Mouse (Mus musculus) urinary bladder, postnatal 4 days (tissue): ENCODE results near the gene Gm5751.
"Not testable (repeated sequence)": the region's sequence is repeated elsewhere in the genome, so short reads cannot be mapped to it uniquely, and the experiment has no call there.

ENCODE experiments used
- DNase-seq, 2 experiments: peaks; one replicate each; pipeline ENCODE4 v3.0.0; 2021 to 2022; ENCODE audit warnings: low spot score in 2 of 2

Gene Gm5751

GRCm38 (mm10) chrX:8873953-8874352 is at the start of gene Gm5751:
TSS of gene Gm5751 (plus strand) at chrX:8874253.
- not testable (repeated sequence) for DNase-seq

GRCm38 (mm10) chrX:8832043-8832442 is 42.0 kb upstream of the Gm5751 start:
- peak in 1 of 2 experiments; percentile 62 for DNase-seq

GRCm38 (mm10) chrX:8843694-8844093 is 30.4 kb upstream of the Gm5751 start, which contains the start of gene Gm6592:
TSS of gene Gm6592 (plus strand) at chrX:8843994.
- no peak for DNase-seq

- DNase-seq = no peak
These were observed 21.6 kb upstream of the Gm5751 start for GRCm38 (mm10) chrX:8852486-8852885.

GRCm38 (mm10) chrX:8864331-8864730 is 9.7 kb upstream of the Gm5751 start:
- DNase-seq = peak; percentile 21 to 69

- no peak for DNase-seq
These were observed 10.3 kb downstream of the Gm5751 start for GRCm38 (mm10) chrX:8884336-8884735.

- DNase-seq = no peak
These were observed 17.9 kb downstream of the Gm5751 start for GRCm38 (mm10) chrX:8891975-8892342.

GRCm38 (mm10) chrX:8892343-8893155 is 18.5 kb downstream of the Gm5751 start, which contains the start of gene B630019K06Rik:
TSS of gene B630019K06Rik (plus strand) at chrX:8892382.
- DNase-seq = peak; percentile 64 to 72

GRCm38 (mm10) chrX:8893182-8893651 is 19.2 kb downstream of the Gm5751 start:
- no peak for DNase-seq

GRCm38 (mm10) chrX:8900823-8901222 is 26.8 kb downstream of the Gm5751 start:
- no peak for DNase-seq

- DNase-seq = no peak
These were observed 27.9 kb downstream of the Gm5751 start for GRCm38 (mm10) chrX:8901906-8902472.

- DNase-seq = no peak
These were observed 47.0 kb downstream of the Gm5751 start for GRCm38 (mm10) chrX:8921080-8921479.

- DNase-seq = no peak
These were observed 48.0 kb downstream of the Gm5751 start for GRCm38 (mm10) chrX:8921813-8922607.

GRCm38 (mm10) chrX:8927308-8927707 is 53.3 kb downstream of the Gm5751 start:
- no peak for DNase-seq
